Mouse (Mus musculus) bone marrow macrophage, adult 2 months (primary cell): ENCODE data around the gene Tsc1.

ENCODE experiments used
- CTCF ChIP-seq: IDR thresholded peaks from 2 replicates; pipeline ENCODE4 v1.5.1; 2012; ENCODE audit warnings: low read depth, mild to moderate bottlenecking, low read length, moderate library complexity
- POLR2A ChIP-seq: IDR thresholded peaks from 2 replicates; pipeline ENCODE4 v1.6.1; 2012; ENCODE audit warnings: mild to moderate bottlenecking, low read depth, low read length, borderline replicate concordance

GRCm38 (mm10) chr2:28722419-28722818, 81.4 kb downstream of the Tsc1 start:
- TF ChIP-seq POLR2A = no peak
- no peak for TF ChIP-seq CTCF
